Mouse (Mus musculus): ENCODE measurements around the gene Ablim1.
A peak's percentile ranks its signal among the peaks of the same experiment; 100 is the strongest.

Gene Ablim1

GRCm38 (mm10) chr19:57072756-57073155, 242.0 kb downstream of the Ablim1 start:
- peak; percentile 33 for DNase-seq (ENCODE audit: low spot score)

DNA sequence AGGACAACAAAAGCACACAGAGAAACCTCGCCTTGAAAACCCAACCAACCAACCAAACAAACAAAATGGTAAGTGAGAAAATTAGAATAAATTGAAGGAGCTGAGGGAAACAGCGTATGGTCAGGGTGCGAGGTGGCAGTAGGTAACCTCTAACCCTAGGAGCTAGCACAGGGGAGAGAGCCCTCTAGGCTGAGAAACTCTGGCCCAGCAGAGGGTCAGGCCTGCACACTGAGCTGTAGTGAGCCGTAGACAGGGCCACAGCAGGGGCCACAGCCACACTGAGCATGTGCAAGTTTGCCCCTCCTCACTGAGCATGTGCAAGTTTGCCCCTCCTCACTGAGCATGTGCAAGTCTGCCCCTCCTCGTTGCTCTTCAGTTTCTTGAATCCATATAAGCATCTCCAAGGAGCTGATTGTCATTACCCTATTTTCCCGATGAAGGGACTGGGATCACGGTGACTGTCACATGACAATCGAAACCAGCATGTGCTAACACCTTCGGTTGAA, 247.6 kb downstream of the Ablim1 start:
- DNase-seq (ENCODE audit: low spot score) = no peak

- peak; percentile 74 for DNase-seq (ENCODE audit: low spot score)
These were observed 248.4 kb downstream of the Ablim1 start for GRCm38 (mm10) chr19:57066313-57066712.

DNA sequence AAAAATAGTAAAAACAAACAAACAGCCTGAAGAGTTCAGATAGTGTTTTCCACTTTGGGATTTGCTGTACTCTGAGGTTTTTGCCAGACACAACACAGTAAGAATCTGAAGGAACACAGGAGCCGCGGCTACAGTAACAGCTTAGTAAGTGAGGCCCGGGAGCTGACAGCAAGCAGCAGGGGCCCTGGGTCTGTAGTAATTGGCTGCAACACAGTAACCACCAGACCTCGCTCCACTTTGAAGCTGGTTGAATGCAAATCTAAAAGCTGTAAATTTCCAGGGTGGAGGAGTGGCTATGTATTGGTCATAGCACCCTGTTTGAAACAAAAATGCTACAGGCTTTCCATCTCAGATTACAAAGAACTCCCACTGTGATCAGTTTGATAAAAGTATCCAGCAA, 252.0 kb downstream of the Ablim1 start:
- no peak for DNase-seq (ENCODE audit: low spot score)

- no peak for DNase-seq (ENCODE audit: low spot score)
These were observed 255.6 kb downstream of the Ablim1 start for GRCm38 (mm10) chr19:57059018-57059580.

DNA sequence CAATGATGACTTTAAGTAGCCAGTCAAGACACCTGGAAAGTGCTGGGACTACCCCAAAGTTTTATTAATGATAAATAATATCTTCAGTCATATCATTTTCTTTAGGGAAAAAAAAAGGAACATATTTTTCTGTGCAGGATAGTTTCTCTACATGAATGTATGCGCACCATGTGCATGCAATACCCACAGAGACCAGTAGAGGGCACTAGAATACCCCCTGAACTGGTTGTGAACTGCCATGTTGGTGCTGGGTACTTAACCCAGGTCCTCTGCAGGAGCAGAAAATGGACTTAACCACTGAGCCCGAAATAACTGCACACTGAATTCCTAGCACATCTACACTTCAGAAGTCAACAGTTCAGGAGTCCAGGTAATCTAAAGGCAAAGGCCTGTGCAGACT, 257.2 kb downstream of the Ablim1 start:
- no peak for DNase-seq (ENCODE audit: low spot score)

DNA sequence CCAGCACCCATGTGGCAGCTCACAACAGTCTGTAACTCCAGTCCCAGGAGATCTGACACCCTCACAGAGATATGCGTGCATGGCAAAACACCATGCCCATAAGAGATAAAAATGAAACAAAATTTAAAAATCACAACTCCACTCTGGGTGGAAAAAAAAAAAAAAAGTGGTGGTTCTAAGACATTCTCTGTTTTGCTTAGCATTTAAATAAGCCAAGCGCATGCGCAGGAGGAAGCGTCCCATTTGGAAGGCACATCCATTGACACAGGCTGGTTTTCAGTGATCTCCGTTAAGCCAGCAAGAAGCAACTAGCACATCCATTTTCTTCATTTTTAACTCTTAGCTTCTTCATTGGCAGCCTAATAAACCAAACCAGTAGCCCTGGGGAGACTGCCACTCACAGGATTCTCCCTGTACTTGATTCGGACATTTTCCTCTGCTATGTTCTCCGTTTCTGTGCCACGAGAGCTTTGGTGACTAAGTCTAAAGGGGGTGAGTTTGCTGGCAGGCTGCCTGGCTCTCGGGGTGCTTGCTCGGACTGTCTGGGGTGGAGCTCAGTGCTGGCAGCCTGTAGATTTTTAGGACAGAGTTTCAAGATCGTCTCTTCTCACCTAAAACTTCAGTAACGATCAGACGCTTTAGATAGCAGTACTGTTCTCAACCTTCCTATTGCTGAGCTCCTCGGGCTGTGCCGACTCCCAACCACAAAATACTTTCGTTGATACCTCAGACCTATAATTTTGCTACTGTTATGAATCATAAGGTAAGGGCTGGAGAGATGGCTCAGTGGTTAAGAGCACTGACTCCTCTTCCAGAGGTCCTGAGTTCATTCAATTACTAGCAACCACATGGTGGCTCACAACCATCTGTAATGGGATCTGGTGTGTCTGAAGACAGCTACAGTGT, 259.3 kb downstream of the Ablim1 start:
- no peak for DNase-seq (ENCODE audit: low spot score)

DNA sequence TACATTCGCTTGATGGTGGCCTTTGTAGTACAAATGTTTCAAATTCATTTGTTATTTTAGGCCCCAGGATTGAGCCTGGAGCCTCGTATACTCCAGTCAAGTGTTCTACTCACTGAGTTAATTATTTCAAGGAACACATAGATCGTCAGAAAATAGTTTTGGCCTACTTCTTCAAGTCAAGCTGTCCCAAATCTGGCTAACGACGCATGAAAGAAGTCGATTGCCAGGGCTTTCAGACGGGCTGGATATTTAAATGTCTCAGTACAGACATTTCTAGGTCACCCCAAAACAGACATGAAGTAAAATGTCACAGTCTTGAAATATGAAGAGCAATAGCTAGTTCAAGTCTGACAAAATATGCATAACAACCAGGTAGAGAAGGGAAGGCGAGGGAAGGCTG, 261.8 kb downstream of the Ablim1 start:
- DNase-seq (ENCODE audit: low spot score) = no peak

DNA sequence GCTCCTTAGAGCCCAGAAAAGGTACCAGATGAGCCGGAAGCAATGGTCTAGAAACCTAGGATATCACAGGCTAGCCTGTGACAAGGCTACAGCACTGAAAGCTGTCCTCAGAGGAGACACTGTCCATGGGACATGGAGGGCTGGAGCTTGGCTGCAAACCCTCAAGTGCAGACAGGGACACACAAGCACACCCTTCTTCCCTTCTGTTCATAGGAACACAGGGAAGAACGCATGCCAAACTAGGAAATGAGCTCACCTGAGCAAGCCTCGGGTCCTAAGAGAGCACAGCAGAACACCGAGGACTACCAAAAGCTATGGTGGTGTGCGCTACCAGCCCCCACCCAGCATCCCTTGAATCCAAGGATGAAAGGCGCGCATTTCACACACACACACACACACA, 262.7 kb downstream of the Ablim1 start:
- no peak for DNase-seq (ENCODE audit: low spot score)

DNA sequence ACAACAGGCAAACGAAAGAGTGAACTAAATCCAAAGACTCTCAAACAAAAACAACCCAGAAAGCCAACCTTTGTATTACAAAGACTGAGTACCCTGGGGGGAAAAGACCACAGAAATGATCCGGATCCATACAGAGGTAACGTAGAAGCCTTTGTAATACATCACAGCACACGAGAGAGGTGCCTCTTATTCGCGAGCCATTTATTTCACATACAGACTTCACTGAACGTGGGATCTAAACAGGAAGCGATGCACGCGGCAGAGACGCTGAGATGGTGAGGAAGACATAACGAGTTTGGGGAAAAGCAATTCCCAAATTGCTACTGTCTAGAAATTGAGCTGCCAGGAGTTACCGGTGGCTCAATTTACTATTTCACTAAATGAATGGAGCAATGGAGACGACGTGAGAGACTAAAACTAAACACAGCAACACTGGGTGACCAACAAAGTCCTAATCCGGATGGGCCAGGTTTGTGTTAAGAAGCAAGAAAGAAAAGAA, 265.1 kb downstream of the Ablim1 start:
- DNase-seq (ENCODE audit: low spot score) = no peak

- DNase-seq (ENCODE audit: low spot score) = peak; percentile 22
These were observed 266.9 kb downstream of the Ablim1 start for GRCm38 (mm10) chr19:57047671-57048320.

DNA sequence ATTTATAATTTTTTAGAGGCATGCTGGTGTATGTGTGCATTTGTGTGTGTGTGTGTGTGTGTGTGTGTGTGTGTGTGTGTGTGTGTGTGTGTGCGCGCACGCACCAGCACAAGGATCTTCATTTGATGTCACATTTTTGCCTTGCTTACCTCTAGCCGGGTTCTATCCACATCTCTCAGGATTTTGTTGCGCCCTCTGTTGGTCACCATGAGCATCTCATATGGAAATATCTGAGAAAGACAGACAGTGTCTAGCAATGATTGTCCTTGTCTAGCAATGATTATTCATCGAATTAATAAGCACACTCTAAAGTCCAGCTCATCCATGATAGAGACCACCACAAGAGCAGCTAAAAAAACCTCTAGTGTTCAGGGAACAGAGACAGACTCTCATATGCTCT, 275.5 kb downstream of the Ablim1 start:
- DNase-seq (ENCODE audit: low spot score) = peak; percentile 30

DNA sequence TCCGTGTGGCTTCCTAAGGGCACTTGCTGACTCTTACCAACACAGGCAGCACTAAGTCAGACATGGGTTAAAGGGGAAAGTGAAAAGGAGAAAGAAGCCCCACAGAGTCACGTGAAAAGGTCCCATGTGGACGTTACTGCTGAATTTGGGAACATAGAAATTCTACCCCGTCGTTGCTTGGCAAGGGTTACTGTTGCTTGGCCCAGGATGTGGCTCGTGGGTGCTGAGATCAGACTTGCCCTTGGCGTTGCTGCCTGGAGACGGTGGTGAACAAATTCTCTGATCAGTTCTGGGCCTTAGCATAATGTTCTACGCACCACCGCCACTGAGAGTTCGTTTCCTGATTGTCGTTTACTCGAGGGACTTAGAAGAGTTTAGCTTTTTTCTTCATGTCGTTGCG, 277.9 kb downstream of the Ablim1 start:
- DNase-seq (ENCODE audit: low spot score) = no peak

DNA sequence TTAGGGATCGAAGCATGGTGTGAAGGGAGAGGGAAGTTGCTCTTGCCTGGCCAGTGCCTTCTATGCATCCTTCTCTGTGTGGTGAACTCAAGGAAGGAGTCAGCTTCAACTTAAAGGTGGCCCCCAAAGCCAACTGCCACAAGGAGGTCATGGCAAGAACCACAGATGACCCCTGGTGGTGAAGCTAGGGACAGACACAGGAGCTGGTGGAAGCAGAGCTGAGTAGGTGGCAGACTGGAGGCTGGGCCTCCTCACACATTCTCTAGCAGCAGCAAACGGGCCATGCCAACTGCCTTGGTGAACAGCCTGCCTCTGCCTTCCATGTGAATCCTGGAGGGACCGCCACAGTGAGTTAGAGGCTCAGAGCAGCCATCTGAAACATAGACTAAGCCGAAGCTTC, 283.1 kb downstream of the Ablim1 start:
- peak; percentile 75 for DNase-seq (ENCODE audit: low spot score)

DNA sequence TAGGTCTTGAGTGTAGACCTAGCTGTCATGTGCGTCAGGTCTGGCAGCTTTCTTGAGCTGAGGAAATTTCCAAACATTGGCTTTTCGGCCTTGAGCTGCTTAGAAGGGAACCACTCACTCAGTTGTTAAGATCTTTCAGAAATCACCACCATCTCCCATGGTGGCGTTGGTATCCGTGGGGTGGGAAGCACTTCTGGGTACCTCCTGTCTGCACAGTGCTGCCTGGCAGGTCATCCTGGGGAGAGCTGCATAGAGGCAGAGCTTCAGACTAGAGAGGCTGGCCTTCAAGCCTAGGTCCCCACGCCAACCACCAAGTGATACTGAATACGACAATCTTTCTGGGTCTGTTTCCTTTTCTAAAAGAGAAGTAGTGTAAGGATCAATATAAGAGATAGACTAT, 285.3 kb downstream of the Ablim1 start:
- no peak for DNase-seq (ENCODE audit: low spot score)

DNA sequence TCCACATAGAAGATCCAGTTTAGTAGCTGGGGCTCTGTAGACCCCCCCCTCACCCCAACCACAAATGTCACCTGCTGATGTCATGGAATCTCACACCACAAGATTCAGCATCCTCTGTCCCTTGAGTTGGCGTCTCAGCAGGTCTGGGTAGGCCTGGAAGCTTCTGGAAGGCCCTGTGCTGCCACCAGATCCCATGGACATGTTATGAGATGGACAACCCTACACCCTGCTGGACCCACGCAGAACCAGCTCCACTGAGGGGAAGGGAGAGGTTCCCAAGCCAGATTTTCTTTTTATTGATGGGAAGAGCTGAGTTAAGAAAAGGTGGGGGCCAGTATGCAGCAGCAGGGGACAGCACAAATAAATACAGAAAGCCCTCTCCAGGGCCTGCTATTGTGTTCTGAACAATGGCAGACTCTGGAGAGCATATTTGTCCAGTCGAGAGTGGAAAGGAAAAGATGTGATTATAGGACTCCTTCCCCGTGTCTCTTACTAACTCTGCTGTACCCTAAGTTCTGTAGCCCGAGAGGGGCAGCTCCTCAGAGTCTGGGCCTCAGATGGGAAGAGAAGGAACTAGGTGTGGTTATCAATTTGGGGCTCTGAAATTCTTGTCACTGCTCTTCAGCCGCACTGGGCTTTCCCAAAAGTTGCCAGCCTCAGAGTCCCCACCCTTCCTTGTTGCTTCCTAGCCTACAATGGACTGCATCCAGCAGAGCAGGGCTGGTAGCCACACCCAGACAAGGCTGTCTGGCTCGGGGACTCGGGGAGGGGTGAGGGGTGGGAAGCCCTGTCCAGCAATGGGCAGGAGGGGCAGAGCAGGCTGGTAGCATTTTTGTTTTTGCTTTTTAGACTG, 286.2 kb downstream of the Ablim1 start:
- peak; percentile 69 for DNase-seq (ENCODE audit: low spot score)

- DNase-seq (ENCODE audit: low spot score) = no peak
These were observed 288.2 kb downstream of the Ablim1 start for GRCm38 (mm10) chr19:57026501-57026900.

DNA sequence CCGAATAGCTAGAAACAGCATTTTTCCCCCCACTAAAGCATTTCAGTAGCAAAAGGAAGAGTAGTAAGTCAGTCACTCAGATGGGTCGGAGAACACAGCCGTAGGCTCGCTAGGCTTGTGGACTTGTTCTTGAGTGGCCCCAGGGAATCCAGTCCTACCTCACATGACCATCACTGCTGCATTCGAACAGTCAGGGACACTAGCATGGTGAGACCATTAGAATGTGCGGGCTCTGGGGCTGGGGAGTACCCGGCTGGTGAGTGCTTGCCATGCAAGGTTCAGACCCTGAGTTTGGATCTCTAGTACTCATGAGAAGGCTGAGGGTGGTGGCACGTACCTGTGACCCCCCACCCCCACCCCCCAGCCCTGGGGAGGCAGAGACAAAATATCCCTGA, 296.9 kb downstream of the Ablim1 start:
- no peak for DNase-seq (ENCODE audit: low spot score)

- no peak for DNase-seq (ENCODE audit: low spot score)
These were observed 297.5 kb downstream of the Ablim1 start for GRCm38 (mm10) chr19:57016995-57017784.

DNA sequence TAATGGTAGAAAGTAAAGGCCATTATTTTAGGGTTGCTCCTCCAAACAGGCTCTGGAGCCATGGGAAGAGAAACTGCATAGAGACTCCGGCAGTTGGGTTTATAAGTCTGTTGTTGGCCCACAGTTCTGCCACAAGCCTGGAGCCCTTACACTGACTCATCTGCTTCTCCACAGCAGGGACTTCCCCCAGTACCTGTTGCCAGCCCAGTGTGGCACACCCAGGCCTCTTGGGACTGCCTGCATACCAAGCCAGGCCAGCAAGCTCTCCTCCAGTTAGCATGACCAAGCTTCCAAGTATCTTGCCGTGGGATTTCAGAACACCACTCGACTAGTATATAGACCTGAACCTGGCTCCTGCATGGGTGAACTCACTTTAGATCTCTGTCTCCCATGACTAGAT, 299.9 kb downstream of the Ablim1 start:
- no peak for DNase-seq (ENCODE audit: low spot score)

DNA sequence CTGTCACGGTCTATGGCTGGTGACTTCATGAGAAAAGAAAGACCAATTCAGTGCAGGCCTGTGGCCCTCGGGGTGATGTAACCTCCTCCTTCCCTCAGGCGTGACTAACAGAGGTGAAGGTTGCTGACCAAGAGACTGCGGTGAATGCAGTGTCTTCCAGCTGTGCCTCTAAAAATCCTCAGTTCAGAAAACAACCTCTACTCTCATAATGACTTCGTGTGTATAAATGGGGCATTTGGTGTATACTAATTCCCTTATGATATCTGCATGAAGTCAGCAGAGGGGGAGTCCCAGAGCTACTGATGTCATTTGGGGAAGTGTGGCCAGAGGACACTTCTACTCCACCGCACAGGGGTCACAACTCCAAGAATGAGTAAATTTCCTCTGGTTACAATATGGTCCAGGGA, 301.4 kb downstream of the Ablim1 start:
- no peak for DNase-seq (ENCODE audit: low spot score)
